Mouse (Mus musculus): Measurements from ENCODE around the gene Prkce. TPM values are rescaled to one million over a fixed set of nuclear protein-coding genes. Genes with fewer than 3 reads are reported as not detected.

Prkce gene
- total and polyA plus RNA-seq, 2 experiments from 2014 or later, result 8.1 to 12.6 TPM

GRCm38 (mm10) chr17:86588704-86589449, 421.3 kb downstream of the Prkce start:
- TF ChIP-seq EP300 (IDR thresholded peaks at IDR 0.05; ENCODE audit: low read depth) (no peak), CTCF (IDR thresholded peaks at IDR 0.05; ENCODE audit: low read depth) (no peak)
- DNase-seq (ENCODE audit: low spot score), result peak; percentile 55
- no peaks in the 10 kb centered on the region for H3K36me3 ChIP-seq (replicated peaks; ENCODE audit: control insufficient read depth, insufficient read depth, low read length)
- no peaks in the 10 kb centered on the region for H3K27me3 ChIP-seq (ENCODE audit: control insufficient read depth, insufficient read depth, low read length)
- 31% methylated on average over 5 of the region's 5 CpGs for WGBS
- peak overlapping the region; percentile 72 for H3K27ac ChIP-seq (ENCODE audit: low read depth)
- H3K4me2 ChIP-seq (ENCODE audit: low read depth, low read length), result no peak overlapping the region
- H3K4me1 ChIP-seq (ENCODE audit: control insufficient read depth, insufficient read depth), result peaks cover 14% of the 10 kb centered on the region
- no peak overlapping the region for H3K4me3 ChIP-seq (ENCODE audit: low read depth, low read length)
- ATAC-seq (ENCODE audit: insufficient read depth, low read depth), result peak; percentile 84
- no peak overlapping the region for H3K9ac ChIP-seq (replicated peaks; ENCODE audit: low read depth, low read length)
- H3K9me3 ChIP-seq (replicated peaks; ENCODE audit: control insufficient read depth, low read length), result no peaks in the 10 kb centered on the region

GRCm38 (mm10) chr17:86589681-86590080, 422.1 kb downstream of the Prkce start:
- Histone ChIP-seq H3K9me3 (replicated peaks; ENCODE audit: control insufficient read depth, low read length) (no peaks in the 10 kb centered on the region), H3K27me3 (ENCODE audit: control insufficient read depth, insufficient read depth, low read length) (no peaks in the 10 kb centered on the region), H3K9ac (replicated peaks; ENCODE audit: low read depth, low read length) (no peak overlapping the region), H3K36me3 (replicated peaks; ENCODE audit: control insufficient read depth, insufficient read depth, low read length) (no peaks in the 10 kb centered on the region), H3K27ac (ENCODE audit: low read depth) (no peak overlapping the region), H3K4me2 (ENCODE audit: low read depth, low read length) (no peak overlapping the region), H3K4me3 (ENCODE audit: low read depth, low read length) (no peak overlapping the region), H3K4me1 (ENCODE audit: control insufficient read depth, insufficient read depth) (peaks cover 14% of the 10 kb centered on the region)
- ATAC-seq (ENCODE audit: insufficient read depth, low read depth), result no peak
- TF ChIP-seq EP300 (IDR thresholded peaks at IDR 0.05; ENCODE audit: low read depth) (no peak), CTCF (IDR thresholded peaks at IDR 0.05; ENCODE audit: low read depth) (no peak)
- WGBS, result 92% methylated on average over 5 of the region's 5 CpGs
- DNase-seq (ENCODE audit: low spot score), result no peak

GRCm38 (mm10) chr17:86591241-86591640, 423.7 kb downstream of the Prkce start:
- H3K27ac ChIP-seq (ENCODE audit: low read depth), result no peak overlapping the region
- H3K4me3 ChIP-seq (ENCODE audit: low read depth, low read length), result no peak overlapping the region
- WGBS, result 91% methylated on average over 10 of the region's 10 CpGs
- no peaks in the 10 kb centered on the region for H3K36me3 ChIP-seq (replicated peaks; ENCODE audit: control insufficient read depth, insufficient read depth, low read length)
- ATAC-seq (ENCODE audit: insufficient read depth, low read depth) (no peak), DNase-seq (ENCODE audit: low spot score) (no peak)
- H3K9me3 ChIP-seq (replicated peaks; ENCODE audit: control insufficient read depth, low read length), result no peaks in the 10 kb centered on the region
- peaks cover 14% of the 10 kb centered on the region for H3K4me1 ChIP-seq (ENCODE audit: control insufficient read depth, insufficient read depth)
- no peak overlapping the region for H3K4me2 ChIP-seq (ENCODE audit: low read depth, low read length)
- TF ChIP-seq CTCF (IDR thresholded peaks at IDR 0.05; ENCODE audit: low read depth), result no peak
- TF ChIP-seq EP300 (IDR thresholded peaks at IDR 0.05; ENCODE audit: low read depth), result no peak
- no peaks in the 10 kb centered on the region for H3K27me3 ChIP-seq (ENCODE audit: control insufficient read depth, insufficient read depth, low read length)
- no peak overlapping the region for H3K9ac ChIP-seq (replicated peaks; ENCODE audit: low read depth, low read length)

- H3K36me3 ChIP-seq (replicated peaks; ENCODE audit: control insufficient read depth, insufficient read depth, low read length), result no peaks in the 10 kb centered on the region
- H3K27me3 ChIP-seq (ENCODE audit: control insufficient read depth, insufficient read depth, low read length), result no peaks in the 10 kb centered on the region
- H3K9me3 ChIP-seq (replicated peaks; ENCODE audit: control insufficient read depth, low read length), result no peaks in the 10 kb centered on the region
- DNase-seq (ENCODE audit: low spot score) (peak; percentile 45), ATAC-seq (ENCODE audit: insufficient read depth, low read depth) (no peak)
- peak overlapping the region; percentile 46 for H3K27ac ChIP-seq (ENCODE audit: low read depth)
- TF ChIP-seq CTCF (IDR thresholded peaks at IDR 0.05; ENCODE audit: low read depth) (no peak), EP300 (IDR thresholded peaks at IDR 0.05; ENCODE audit: low read depth) (peak; percentile 69; the same call in 1 of the 2 replicates)
- no peak overlapping the region for H3K4me3 ChIP-seq (ENCODE audit: low read depth, low read length)
- H3K9ac ChIP-seq (replicated peaks; ENCODE audit: low read depth, low read length), result no peak overlapping the region
- H3K4me1 ChIP-seq (ENCODE audit: control insufficient read depth, insufficient read depth), result peaks cover 12% of the 10 kb centered on the region
- no peak overlapping the region for H3K4me2 ChIP-seq (ENCODE audit: low read depth, low read length)
- WGBS, result 53% methylated on average over 6 of the region's 6 CpGs
These were observed 425.5 kb downstream of the Prkce start for GRCm38 (mm10) chr17:86592991-86593586.

GRCm38 (mm10) chr17:86595526-86595925, 427.9 kb downstream of the Prkce start:
- Histone ChIP-seq H3K36me3 (replicated peaks; ENCODE audit: control insufficient read depth, insufficient read depth, low read length) (no peaks in the 10 kb centered on the region), H3K27me3 (ENCODE audit: control insufficient read depth, insufficient read depth, low read length) (no peaks in the 10 kb centered on the region), H3K4me1 (ENCODE audit: control insufficient read depth, insufficient read depth) (peaks cover 3% of the 10 kb centered on the region; the same call in 1 of the 2 replicates), H3K4me3 (ENCODE audit: low read depth, low read length) (no peak overlapping the region), H3K4me2 (ENCODE audit: low read depth, low read length) (no peak overlapping the region), H3K9me3 (replicated peaks; ENCODE audit: control insufficient read depth, low read length) (no peaks in the 10 kb centered on the region), H3K9ac (replicated peaks; ENCODE audit: low read depth, low read length) (no peak overlapping the region), H3K27ac (ENCODE audit: low read depth) (no peak overlapping the region)
- TF ChIP-seq CTCF (IDR thresholded peaks at IDR 0.05; ENCODE audit: low read depth), result no peak
- no peak for TF ChIP-seq EP300 (IDR thresholded peaks at IDR 0.05; ENCODE audit: low read depth)
- ATAC-seq (ENCODE audit: insufficient read depth, low read depth) (no peak), DNase-seq (ENCODE audit: low spot score) (no peak)
- WGBS, result 76% methylated on average over 9 of the region's 9 CpGs
